Mouse (Mus musculus) ES-CJ7 (cell line): ENCODE measurements around the gene Gpsm1.

ENCODE experiments used
- DNase-seq: peaks from one replicate; pipeline ENCODE4 v3.0.0; 2011; ENCODE audit warnings: low read depth, low spot score

Gpsm1 gene

GRCm38 (mm10) chr2:26315072-26315924 is at the start of gene Gpsm1:
Gene Gpsm1 (plus strand): TSS chr2:26315515.
- DNase-seq, result no peak

GRCm38 (mm10) chr2:26266066-26266742 is 49.1 kb upstream of the Gpsm1 start:
- DNase-seq, result no peak

- no peak for DNase-seq
These were observed 47.1 kb upstream of the Gpsm1 start for GRCm38 (mm10) chr2:26268216-26268615.

GRCm38 (mm10) chr2:26273611-26274010 is 41.7 kb upstream of the Gpsm1 start:
- DNase-seq, result peak; percentile 73

GRCm38 (mm10) chr2:26279712-26280111 is 35.6 kb upstream of the Gpsm1 start:
- no peak for DNase-seq

GRCm38 (mm10) chr2:26280594-26280993 is 34.7 kb upstream of the Gpsm1 start:
- no peak for DNase-seq

- DNase-seq, result peak; percentile 20
These were observed 29.5 kb upstream of the Gpsm1 start for GRCm38 (mm10) chr2:26285804-26286203.

- no peak for DNase-seq
These were observed 28.9 kb upstream of the Gpsm1 start for GRCm38 (mm10) chr2:26286391-26286790.

GRCm38 (mm10) chr2:26290133-26290532 is 25.2 kb upstream of the Gpsm1 start:
- no peak for DNase-seq

GRCm38 (mm10) chr2:26294457-26294856 is 20.9 kb upstream of the Gpsm1 start, which contains the start of gene Ccdc187:
Gene Ccdc187 (minus strand): TSS chr2:26294557.
- DNase-seq, result no peak

- no peak for DNase-seq
These were observed 18.6 kb upstream of the Gpsm1 start for GRCm38 (mm10) chr2:26296606-26297195.

GRCm38 (mm10) chr2:26298208-26298855 is 17.0 kb upstream of the Gpsm1 start:
- DNase-seq, result peak; percentile 72

GRCm38 (mm10) chr2:26298856-26299230 is 16.5 kb upstream of the Gpsm1 start:
- peak; percentile 86 for DNase-seq

- no peak for DNase-seq
These were observed 16.0 kb upstream of the Gpsm1 start for GRCm38 (mm10) chr2:26299336-26299735.

- DNase-seq, result no peak
These were observed 15.0 kb upstream of the Gpsm1 start for GRCm38 (mm10) chr2:26300161-26300807.

GRCm38 (mm10) chr2:26300808-26301174 is 14.5 kb upstream of the Gpsm1 start:
- DNase-seq, result peak; percentile 78

- no peak for DNase-seq
These were observed 13.3 kb upstream of the Gpsm1 start for GRCm38 (mm10) chr2:26302005-26302503.

GRCm38 (mm10) chr2:26304711-26305110 is 10.6 kb upstream of the Gpsm1 start:
- DNase-seq, result peak; percentile 33

GRCm38 (mm10) chr2:26305555-26305954 is 9.8 kb upstream of the Gpsm1 start:
- no peak for DNase-seq

- DNase-seq, result no peak
These were observed 8.6 kb upstream of the Gpsm1 start for GRCm38 (mm10) chr2:26306702-26307101.

- no peak for DNase-seq
These were observed 5.6 kb upstream of the Gpsm1 start for GRCm38 (mm10) chr2:26309739-26310138.
